Mouse (Mus musculus) heart, embryonic 10.5 days (tissue): ENCODE measurements at regions not wholly inside any gene's neighbourhood (a gene's known extent, or its start where the extent isn't known, plus 50 kb on each side); places are given as distances from the start of the nearest gene placed in this dataset.

Experiments
- DNase-seq: peaks from one replicate; pipeline ENCODE4 v3.0.0-alpha.2; 2017; ENCODE audit warnings: low spot score
- H3K27ac ChIP-seq: fragments of 300-500 bp; sonication (generic); 2 replicates; pipeline ENCODE4 v1.5.1; 2016; ENCODE audit warnings: mild to moderate bottlenecking
- H3K27me3 ChIP-seq: fragments of 300-500 bp; sonication (generic); 2 replicates; pipeline ENCODE4 v1.6.1; 2016; ENCODE audit warnings: mild to moderate bottlenecking; ENCODE audit not compliant: poor library complexity, insufficient read depth, severe bottlenecking
- H3K36me3 ChIP-seq: fragments of 300-500 bp; sonication (generic); 2 replicates; pipeline ENCODE4 v1.6.1; 2016; ENCODE audit warnings: mild to moderate bottlenecking, moderate library complexity
- H3K4me1 ChIP-seq: fragments of 300-500 bp; sonication (generic); 2 replicates; pipeline ENCODE4 v1.6.1; 2016; ENCODE audit warnings: mild to moderate bottlenecking
- H3K4me3 ChIP-seq: fragments of 300-500 bp; sonication (generic); 2 replicates; pipeline ENCODE4 v1.5.1; 2016; ENCODE audit warnings: mild to moderate bottlenecking, moderate library complexity
- H3K9me3 ChIP-seq: fragments of 300-500 bp; sonication (generic); 2 replicates; pipeline ENCODE4 v1.6.1; 2016; ENCODE audit warnings: mild to moderate bottlenecking, moderate library complexity
- WGBS: fragments of 180-500 bp; shearing (Covaris S2); methylation state at CpG from one replicate; pipeline ENCODE4 v1.1.7; 2016; 5-methylcytosine and 5-hydroxymethylcytosine counted together

DNA sequence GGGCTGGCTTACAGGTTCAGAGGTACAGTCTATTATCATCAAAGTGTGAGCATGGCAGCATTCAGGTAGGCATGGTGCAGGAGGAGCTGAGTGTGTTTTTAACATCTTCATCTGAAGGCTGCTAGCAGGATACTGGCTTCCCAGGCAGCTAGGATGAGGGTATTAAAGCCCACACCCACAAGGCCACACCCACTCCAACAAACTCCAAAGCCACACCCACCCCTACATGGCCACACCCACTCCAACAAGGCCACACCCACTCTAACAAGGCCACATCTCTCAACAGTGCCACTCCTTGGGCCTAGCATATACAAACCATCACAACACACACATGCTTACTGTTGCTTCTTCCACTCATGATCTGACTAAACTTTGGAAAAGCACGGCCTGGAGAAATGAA is 172.5 kb downstream of the Msrb3 start:
- 88% methylated on average over 1 of the region's 1 CpGs for WGBS
- Histone ChIP-seq H3K4me1 (peaks cover 20% of the 10 kb centered on the region), H3K9me3 (no peaks in the 10 kb centered on the region), H3K27me3 (peaks cover 17% of the 10 kb centered on the region), H3K36me3 (no peaks in the 10 kb centered on the region), H3K4me3 (no peak overlapping the region), H3K27ac (no peak overlapping the region)
- no peak for DNase-seq

DNA sequence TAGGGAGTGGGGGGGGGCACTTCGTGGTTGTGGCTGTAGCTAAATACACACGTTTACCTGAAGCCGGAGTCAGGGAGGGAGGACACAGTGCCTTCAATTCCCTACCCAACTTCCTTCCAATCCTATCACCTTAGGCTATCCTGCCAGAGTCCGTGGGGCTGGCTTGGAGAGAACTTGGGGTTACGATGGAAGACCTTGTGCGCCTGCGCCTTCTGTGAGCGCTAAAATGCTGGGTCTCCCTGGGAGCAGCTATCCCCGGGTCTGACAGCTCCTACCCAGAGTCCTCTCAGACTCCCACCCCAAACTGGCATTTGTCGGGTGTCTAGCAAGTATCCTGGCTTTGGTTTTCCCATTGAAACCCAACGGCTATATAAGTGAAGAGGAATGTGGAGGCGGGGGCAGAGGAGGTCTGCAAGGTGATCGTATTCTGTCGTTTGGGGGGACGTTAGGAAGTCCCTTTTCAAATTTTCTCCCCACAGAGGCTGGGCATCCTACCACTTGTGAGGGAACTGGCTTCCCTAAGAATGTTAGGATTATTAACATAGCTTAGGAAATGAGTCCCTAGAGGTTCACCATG is 176.9 kb downstream of the Msrb3 start:
- no peak for DNase-seq
- Histone ChIP-seq H3K4me1 (peaks cover 50% of the 10 kb centered on the region), H3K27me3 (peaks cover 17% of the 10 kb centered on the region), H3K36me3 (no peaks in the 10 kb centered on the region), H3K4me3 (peak overlapping the region; percentile 59), H3K9me3 (no peaks in the 10 kb centered on the region), H3K27ac (peak overlapping the region; percentile 77)
- 2% methylated on average over 15 of the region's 15 CpGs for WGBS

DNA sequence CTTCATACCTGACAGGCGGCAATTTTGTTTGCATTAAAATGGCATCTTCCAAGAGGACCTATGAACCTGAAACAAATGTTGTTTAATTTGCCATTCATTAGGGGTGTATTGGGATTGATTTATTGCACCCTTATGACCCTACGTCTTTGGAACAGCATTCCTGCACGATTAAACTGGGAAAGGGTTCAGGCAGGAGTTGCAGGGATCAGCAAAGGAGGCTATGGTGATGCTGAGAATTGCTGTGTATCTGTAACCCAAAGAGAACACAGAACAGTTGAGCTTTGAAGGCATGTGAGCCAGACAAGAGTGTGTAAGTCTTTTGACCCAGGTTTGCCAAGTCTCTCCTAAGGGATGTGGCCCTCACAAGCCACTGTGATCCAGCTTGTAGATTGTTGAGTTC is 177.9 kb downstream of the Msrb3 start:
- Histone ChIP-seq H3K27ac (peak overlapping the region; percentile 67; the same call in 1 of the 2 replicates), H3K4me3 (no peak overlapping the region)
- WGBS, result 34% methylated on average over 3 of the region's 3 CpGs

DNA sequence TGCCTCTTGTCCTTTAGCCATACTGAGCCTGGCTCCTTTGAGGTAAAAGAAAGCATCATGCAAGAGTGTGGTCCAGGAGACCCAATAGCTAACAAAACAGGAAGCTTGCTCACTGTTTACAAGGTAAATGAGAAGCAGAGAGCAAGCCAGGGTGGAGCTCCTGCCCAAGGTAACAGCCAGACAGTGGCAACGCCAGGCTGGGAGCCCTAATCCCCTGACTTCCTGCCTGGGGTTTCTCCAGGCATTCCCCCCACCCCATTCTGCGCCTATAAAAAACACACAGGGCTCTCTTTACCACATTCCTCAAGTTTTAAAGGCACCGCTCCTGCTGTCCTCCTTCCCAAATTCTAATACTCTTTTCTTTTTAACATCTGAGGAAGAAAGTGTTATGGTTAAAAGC is 178.8 kb downstream of the Msrb3 start:
- 12% methylated on average over 3 of the region's 3 CpGs for WGBS
- no peaks in the 10 kb centered on the region for H3K36me3 ChIP-seq
- H3K4me1 ChIP-seq, result peaks cover 57% of the 10 kb centered on the region
- no peak overlapping the region for H3K4me3 ChIP-seq
- no peak for DNase-seq
- peak overlapping the region; percentile 74 for H3K27ac ChIP-seq
- no peaks in the 10 kb centered on the region for H3K9me3 ChIP-seq
- H3K27me3 ChIP-seq, result peaks cover 17% of the 10 kb centered on the region

More for the DNA sequence above, 177.9 kb downstream of the Msrb3 start:
- H3K36me3 ChIP-seq, result no peaks in the 10 kb centered on the region
- H3K9me3 ChIP-seq, result no peaks in the 10 kb centered on the region
- H3K4me1 ChIP-seq, result peaks cover 57% of the 10 kb centered on the region
- no peak for DNase-seq
- H3K27me3 ChIP-seq, result peaks cover 17% of the 10 kb centered on the region

DNA sequence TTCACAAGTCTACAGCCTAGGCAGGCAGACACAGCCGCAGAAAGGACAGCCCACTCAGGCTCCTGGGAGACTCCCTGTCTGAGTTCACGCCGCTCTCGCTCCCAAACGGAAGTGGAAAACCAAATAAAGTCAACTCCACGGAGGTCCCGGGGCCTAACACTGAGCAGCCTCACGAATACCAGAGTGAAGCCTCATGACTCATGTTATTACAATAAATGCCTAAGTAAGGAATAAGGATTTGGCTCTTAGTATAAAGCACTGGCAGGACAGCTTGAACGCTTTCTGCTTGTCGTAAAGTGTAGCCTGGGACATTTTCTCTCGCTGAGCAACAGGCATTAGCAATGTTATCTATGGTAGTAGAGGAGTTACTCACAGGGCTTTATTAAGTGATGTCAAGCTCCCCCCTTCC is 181.7 kb downstream of the Msrb3 start:
- DNase-seq, result peak; percentile 78
- peak overlapping the region; percentile 78 for H3K27ac ChIP-seq
- H3K9me3 ChIP-seq, result no peaks in the 10 kb centered on the region
- H3K36me3 ChIP-seq, result no peaks in the 10 kb centered on the region
- peaks cover 45% of the 10 kb centered on the region for H3K4me1 ChIP-seq
- no peaks in the 10 kb centered on the region for H3K27me3 ChIP-seq
- WGBS, result 23% methylated on average over 11 of the region's 11 CpGs
- H3K4me3 ChIP-seq, result peak overlapping the region; percentile 27; the same call in 1 of the 2 replicates

DNA sequence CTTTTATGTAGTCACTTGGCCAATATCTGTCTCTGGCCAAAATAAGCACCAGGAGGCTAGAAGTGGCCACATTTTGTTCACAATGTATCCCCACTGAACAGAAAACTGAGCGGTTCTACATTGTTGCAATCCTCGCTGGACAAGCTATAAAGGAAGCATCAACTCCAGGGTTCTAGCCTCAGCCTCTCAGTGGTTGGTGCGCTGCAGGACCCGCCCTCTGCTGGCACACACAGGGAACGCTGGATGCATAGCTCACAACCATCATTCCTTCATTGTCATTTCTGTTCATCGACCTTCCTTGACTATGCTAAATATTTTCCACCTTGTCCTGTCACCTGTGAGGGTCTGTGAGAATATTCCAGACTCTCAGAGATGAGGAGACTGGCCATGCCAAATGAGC is 182.5 kb downstream of the Msrb3 start:
- Histone ChIP-seq H3K36me3 (no peaks in the 10 kb centered on the region), H3K27me3 (no peaks in the 10 kb centered on the region), H3K9me3 (no peaks in the 10 kb centered on the region), H3K4me3 (no peak overlapping the region), H3K4me1 (peaks cover 38% of the 10 kb centered on the region), H3K27ac (peak overlapping the region; percentile 78)
- no peak for DNase-seq
- WGBS, result 71% methylated on average over 6 of the region's 6 CpGs

DNA sequence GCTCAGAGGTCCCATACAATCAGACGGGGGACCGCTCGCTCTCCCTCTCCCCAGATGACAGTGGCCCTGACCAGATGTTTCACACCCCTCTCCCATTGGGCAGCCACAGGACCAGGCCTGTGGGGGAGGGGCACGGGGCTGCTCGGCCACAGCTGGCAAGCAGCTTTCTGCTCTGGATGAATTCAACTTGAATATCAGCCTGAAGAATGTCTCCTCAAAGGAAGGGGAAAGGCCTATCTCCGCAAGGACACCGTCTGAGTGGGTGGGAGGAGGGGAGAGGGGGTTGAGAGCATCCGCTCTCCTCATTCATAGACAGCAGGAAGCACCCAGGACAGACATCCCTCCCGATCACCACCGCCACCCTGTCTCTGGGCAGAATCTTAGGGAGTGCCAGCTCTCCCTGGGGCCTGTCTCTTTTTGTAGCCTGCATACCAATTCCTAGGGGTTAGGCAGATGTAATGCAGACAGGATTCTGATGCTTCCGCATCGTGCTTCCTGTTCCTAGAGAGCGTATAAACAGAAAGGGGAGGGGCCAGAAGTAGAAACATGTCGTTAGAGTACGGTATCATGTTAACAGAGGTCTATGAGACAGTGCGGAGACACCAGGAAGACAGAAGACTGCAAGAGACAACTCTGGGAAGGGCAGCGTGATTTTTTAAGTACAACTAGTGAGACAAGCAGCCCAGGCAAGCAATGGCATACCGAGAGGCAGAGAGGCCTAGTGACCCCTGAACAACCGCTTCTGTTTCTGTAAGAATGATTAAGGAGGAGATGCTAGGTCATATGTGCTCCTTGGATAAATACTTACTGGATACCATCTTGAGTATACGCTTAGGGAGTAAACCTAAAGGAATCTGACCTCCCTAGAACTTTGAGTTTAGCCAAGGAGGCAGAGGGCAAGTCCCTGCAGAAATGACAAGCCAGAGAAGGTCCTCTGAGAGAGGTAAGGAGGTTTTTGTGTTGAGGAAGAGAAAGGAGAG is 190.8 kb downstream of the Msrb3 start:
- no peaks in the 10 kb centered on the region for H3K9me3 ChIP-seq
- WGBS, result 16% methylated on average over 20 of the region's 20 CpGs

DNA sequence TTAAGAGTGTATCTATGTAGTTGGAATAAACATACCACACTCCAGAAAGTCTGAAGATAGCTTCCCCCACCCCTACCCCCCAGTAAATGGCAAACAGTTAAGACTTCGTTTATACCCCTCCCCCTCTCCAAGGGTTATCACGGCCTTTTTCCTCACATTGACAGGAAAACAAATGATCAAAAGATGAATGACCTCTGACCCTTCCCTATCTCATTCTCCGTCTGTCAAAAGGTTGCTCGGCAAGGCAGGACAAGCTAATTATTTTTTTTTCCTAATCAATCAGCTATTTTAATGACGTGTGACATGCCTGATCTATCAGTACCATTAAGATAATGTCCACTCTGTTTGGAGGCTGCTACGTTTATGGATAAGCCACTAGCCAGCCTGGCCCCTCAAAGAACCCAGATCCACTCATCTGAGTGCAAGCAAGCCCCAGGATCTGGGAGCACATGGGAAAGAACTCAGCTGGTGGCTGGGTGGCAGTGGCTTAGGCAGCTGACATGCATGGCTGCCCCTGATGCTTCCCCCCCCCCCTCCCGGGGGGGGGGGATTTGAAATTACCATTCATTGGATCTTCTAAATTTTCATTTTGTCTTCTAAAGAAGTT is 192.1 kb downstream of the Msrb3 start:
- 5% methylated on average over 7 of the region's 7 CpGs for WGBS
- no peaks in the 10 kb centered on the region for H3K9me3 ChIP-seq
- 0 out of 2 replicates have a peak, but pooled peaks cover 2% of the 10 kb centered on the region for H3K36me3 ChIP-seq
- H3K4me3 ChIP-seq, result no peak overlapping the region
- H3K4me1 ChIP-seq, result peaks cover 34% of the 10 kb centered on the region
- H3K27ac ChIP-seq, result peak overlapping the region; percentile 85
- DNase-seq, result no peak
- H3K27me3 ChIP-seq, result no peaks in the 10 kb centered on the region

More for the DNA sequence above, 190.8 kb downstream of the Msrb3 start:
- Histone ChIP-seq H3K27me3 (no peaks in the 10 kb centered on the region), H3K36me3 (0 out of 2 replicates have a peak, but pooled peaks cover 2% of the 10 kb centered on the region), H3K27ac (peak overlapping the region; percentile 85), H3K4me1 (peaks cover 31% of the 10 kb centered on the region), H3K4me3 (peak overlapping the region; percentile 23)
- peak; percentile 79 for DNase-seq

DNA sequence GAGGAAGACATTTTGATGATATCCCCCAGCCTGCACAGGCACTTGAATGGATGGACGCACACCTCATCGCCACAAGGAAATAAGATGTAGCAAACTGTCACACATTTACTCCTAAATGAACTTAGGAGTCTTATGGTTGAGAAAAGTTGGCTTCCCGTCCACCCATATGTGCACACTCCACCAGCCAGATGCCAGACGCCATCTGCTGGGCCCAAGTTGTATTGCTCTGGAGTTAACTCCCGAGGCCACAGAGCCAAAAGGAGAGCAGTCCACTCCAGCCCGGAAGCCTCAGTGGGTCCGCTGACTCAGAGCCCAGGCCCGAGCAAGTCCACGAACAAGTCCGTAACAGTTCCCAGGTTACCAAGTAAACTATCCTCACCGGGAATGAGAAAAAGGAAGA is 197.1 kb downstream of the Msrb3 start:
- H3K27me3 ChIP-seq, result no peaks in the 10 kb centered on the region
- 0 out of 2 replicates have a peak, but pooled peaks cover 2% of the 10 kb centered on the region for H3K36me3 ChIP-seq
- peak; percentile 84 for DNase-seq
- no peak overlapping the region for H3K4me3 ChIP-seq
- H3K9me3 ChIP-seq, result no peaks in the 10 kb centered on the region
- WGBS, result 29% methylated on average over 11 of the region's 11 CpGs
- no peak overlapping the region for H3K27ac ChIP-seq
- H3K4me1 ChIP-seq, result peaks cover 25% of the 10 kb centered on the region

DNA sequence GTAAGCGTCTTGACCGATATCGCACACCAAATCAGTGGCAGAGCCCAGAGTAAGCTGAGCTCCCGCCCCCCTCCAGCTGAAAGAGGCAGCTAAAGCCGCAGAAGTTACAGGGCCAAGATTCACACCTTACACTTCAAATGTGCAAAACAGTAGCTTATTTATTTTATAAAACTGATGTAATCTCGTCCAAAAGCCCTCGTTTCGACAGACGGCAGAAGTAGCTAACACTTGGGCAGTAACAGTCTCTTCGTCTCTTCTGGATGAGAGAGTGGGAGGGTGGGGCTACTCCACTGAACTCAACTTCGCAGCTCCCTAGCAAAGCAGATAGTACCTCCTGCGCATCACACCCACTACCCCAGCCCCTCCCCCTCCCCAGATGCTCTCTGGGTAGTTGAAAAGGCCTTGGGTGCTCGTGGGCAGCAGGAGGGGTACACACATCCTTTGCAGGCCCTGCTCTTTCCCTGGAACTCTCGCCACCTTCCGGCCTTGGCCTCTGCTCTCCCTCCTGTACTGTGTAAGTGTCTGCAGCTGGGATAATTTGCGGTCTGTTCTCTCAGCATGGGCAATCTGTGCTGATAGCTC is 201.5 kb downstream of the Msrb3 start:
- Histone ChIP-seq H3K36me3 (no peaks in the 10 kb centered on the region), H3K4me1 (peaks cover 56% of the 10 kb centered on the region), H3K27me3 (no peaks in the 10 kb centered on the region), H3K9me3 (no peaks in the 10 kb centered on the region), H3K4me3 (peak overlapping the region; percentile 41), H3K27ac (peak overlapping the region; percentile 83)
- DNase-seq, result peak; percentile 87
- WGBS, result 5% methylated on average over 16 of the region's 16 CpGs

DNA sequence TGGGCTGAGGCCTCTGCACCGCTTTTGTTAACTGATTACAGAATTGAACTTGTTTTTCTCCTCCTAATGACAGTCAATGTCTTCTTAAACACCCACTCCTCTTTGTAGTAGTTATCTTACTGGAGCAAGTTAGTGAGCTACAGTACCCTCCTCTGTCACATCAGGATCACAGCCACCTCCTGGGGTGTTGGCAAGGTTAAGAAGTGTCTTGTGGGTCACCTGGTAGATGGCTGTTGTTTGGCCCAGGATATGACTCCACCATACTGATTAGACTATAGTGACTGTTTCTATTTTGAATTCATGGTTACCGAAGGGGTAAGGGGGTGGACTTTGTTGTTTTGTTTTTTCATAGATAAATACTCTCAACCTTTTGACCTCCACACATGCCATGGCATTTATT is 202.4 kb downstream of the Msrb3 start:
- DNase-seq, result peak; percentile 88
- WGBS, result 16% methylated on average over 2 of the region's 2 CpGs
- Histone ChIP-seq H3K27me3 (no peaks in the 10 kb centered on the region), H3K9me3 (no peaks in the 10 kb centered on the region), H3K4me1 (peaks cover 59% of the 10 kb centered on the region), H3K27ac (peak overlapping the region; percentile 83), H3K4me3 (no peak overlapping the region), H3K36me3 (no peaks in the 10 kb centered on the region)

DNA sequence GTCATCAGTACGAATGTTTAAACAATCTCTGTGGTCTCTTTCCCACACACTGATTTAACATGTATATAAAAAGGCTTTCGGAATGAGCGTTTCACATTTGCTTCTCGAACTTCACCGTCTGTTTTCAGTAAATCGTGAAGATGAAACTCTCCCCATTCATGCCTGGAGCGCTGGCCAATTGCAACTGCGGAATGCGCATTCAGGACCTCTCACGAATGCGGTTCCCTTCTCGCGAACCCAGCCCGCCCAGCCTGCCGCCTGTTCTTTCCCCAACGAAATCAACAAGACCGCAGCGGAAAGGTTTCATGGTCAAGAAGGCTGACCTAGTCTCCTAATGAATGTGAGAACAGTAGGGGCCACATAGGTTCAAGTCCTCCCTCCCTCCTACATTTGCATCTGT is 204.4 kb downstream of the Msrb3 start:
- Histone ChIP-seq H3K4me3 (peak overlapping the region; percentile 37), H3K4me1 (peaks cover 72% of the 10 kb centered on the region), H3K36me3 (no peaks in the 10 kb centered on the region), H3K27ac (peak overlapping the region; percentile 79), H3K9me3 (no peaks in the 10 kb centered on the region), H3K27me3 (no peaks in the 10 kb centered on the region)
- DNase-seq, result no peak
- WGBS, result 16% methylated on average over 18 of the region's 18 CpGs
